ENCODE assay signal across 1 mouse cellular context in genomic region chr12:70974441-70975266, GRCm38 (mm10).
TF ChIP-seq lines count a peak whose summit lies in the region.

Psma3 (plus strand) TSS chr12:70974621.

TF ChIP-seq in MEL, 35 proteins besides CTCF, POLR2A, EP300 and RAD21 (continued from another document):
- TF ChIP-seq POLR2AphosphoS5 (IDR thresholded peaks at IDR 0.05; ENCODE audit: borderline replicate concordance, low read depth, low read length) (no peak), RCOR1 (IDR thresholded peaks at IDR 0.05; ENCODE audit: low read depth, low read length) (no peak), CHD2 (IDR thresholded peaks at IDR 0.05; ENCODE audit: low read length) (no peak), MAZ (IDR thresholded peaks at IDR 0.05; ENCODE audit: low read depth, low read length) (no peak)
TF ChIP-seq in MEL: peak in this region for 13.
